Mouse (Mus musculus) monocyte, adult 5-6 weeks (primary cell): ENCODE data around the gene Psmd6. TPM values are rescaled to one million over a fixed set of nuclear protein-coding genes. Genes with fewer than 3 reads are reported as not detected.

Experiments
- ATAC-seq: fragments of 153-309, 156-312 bp; replicated peaks from 2 replicates; pipeline ENCODE4 v1.8.0; 2017; ENCODE audit warnings: mild to moderate bottlenecking; ENCODE audit not compliant: low TSS enrichment, insufficient number of reproducible peaks, severe bottlenecking, poor library complexity, low FRiP score
- total RNA-seq: library from RNA; stranded (forward); fragments of 200-1000, 200-491, 200-594 nt; gene quantifications from 3 replicates; pipeline ENCODE4 v1.2.3, GENCODE M21; 2017

Gene Psmd6
- 159 to 214 TPM (median 168 TPM) in 3 replicates for total RNA-seq

DNA sequence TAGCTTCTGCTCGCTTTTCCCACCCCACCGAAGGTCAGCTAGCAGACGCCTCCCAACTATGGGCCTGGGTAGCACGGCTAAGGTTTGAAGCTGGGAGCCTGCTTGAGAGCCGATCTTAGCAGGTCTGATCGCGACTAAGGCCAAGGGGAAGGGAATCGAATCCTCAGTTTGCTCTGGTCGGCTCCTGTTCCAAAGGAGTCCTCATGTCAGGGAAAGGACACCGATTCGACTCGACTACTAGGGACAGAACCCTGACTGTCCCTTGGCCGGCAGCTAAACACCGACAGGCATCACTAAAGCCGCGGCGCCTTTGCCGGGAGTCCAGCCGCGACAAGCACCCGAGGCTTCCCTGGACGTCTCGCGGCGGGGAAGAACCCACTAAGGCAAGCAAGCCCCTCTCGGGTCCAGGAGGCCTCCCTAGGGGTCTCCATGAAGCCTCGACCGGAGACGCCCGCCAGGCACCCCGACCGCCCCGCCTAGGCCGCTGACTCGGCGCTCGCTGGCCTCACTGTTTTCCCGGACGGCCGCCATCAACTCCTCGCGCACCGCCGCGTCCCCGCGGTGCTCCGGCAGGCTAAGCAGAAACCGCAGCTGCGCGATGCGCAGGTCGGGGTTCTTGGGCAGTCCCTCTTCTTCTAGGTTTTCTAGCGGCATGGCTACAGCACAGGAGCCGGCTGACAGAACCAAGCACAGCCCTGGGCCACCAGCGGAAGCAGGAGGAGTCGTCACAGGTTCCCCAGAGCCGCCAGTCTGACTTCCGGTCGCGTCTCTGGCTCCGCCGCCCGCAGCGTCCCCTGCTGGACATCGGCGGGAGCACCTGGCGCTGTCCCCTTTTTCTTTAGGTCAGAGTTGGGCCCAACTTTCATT is at the start of gene Psmd6:
TSS of gene Psmd6 (minus strand) at position 755 of the 867 bp plus-strand sequence.
- peak; percentile 98 for ATAC-seq

DNA sequence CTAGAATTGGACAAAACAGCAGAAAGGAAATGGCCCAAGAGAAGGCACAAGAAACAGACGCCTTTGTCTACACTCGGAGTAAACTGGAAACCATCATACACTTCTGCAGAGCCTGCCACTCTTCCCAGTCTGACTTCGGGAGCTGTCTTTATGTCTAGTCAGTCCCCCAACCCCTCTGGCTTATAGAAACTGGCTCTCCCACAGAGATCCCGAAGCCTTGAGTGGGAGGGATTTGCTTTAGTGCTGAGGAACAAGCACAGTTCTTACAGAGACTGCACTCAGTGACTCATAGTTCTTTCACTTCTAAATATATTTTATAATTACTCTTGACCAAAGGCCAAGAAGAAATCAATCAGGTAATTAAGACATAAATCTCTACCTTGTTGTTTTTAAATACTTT is 10.1 kb downstream of the Psmd6 start:
- no peak for ATAC-seq

DNA sequence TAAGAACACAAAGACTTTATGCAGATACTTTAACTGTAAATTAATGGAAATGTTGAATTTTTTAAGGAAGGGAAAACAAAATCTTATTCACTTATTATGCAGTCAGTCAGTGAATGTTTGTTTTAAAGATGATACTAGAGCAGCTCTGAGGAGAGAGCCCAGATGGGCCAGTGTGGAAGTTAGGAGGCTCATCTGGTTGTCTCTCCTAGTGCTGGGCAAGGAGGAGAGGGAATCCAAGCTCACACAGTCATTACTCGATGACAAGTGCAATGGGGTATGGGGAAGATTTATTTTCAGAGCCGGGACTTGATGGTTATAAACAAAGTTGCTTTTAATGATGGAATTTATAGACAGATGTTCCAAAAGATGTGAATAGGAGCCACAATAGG is 15.9 kb downstream of the Psmd6 start:
- ATAC-seq = no peak

DNA sequence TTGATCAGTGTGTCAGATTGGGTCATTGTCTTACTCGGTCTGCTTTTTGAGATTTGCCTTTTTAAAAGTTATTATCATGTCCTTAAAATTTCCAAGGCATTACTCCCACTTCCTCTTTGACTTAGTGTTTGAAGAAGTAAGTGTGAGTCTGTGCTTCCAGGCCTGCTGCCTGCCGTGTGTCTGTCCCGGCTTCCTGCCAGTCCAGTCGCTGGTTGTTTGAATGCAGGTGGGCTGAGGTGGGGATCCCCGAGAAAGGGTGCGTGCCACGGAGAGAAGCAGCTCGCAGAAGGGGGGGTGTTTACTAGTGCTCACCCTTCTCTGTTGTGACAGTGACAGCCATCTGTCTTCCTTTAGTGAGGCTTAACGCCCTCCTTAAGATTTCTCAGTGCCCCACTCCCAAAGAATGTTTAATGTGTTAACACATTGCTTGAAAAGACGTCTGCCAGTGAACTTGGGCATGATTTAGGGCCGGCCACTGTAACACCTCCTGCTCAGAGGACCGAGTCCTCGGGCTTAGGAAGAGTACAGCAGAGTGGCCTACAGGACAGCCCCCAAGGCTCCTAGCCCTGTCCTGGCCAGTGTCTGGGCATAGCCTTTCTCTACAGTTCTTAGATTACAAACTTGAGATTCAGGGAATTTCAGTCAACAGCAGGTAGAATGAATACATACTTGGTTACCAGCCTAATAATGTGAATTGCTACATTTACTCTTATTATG is 16.4 kb downstream of the Psmd6 start:
- ATAC-seq = no peak

DNA sequence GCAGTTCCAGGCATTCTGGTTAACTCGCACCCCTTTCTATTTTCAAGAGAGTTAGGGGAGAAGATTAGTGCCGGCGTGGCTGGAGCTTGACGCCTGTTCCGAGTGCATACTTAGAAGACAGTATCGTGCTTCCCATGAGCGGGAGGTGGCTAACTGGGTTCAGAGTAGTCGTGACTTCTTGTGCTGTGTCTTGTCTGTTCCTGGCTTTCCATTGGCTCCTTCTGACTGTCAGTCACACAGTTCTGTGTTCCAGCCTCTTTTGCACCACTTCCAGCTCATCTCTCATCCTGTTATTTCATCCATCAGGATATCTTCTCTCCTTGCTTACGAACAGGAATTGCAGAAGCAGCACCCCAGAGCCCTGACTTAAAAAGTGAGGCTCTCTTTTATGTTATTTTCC is 19.5 kb downstream of the Psmd6 start:
- ATAC-seq = no peak

DNA sequence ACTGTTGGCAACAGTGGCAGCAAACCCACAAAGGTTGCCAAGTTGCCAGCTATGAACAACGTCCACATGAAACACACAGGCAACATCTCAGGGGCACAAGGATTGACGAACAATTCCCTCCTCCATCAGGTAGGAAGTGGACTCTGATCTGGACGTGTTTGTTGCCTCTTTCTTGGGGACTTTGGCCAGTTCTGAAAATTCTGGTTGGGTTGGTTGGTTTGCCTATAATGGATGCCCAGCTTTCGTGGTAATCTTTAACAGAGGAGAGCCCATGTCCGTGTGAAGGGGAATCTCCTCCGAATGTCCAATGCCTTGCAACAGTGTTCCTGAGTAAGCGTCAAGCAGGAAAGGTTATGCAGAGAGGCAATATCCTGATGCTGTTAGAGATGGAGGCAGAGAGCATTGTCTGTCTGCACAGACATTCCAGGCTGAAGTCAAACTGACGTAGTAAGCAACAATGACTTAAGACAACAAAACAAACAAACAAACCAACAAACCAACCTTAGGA is 20.0 kb downstream of the Psmd6 start:
- ATAC-seq = no peak

DNA sequence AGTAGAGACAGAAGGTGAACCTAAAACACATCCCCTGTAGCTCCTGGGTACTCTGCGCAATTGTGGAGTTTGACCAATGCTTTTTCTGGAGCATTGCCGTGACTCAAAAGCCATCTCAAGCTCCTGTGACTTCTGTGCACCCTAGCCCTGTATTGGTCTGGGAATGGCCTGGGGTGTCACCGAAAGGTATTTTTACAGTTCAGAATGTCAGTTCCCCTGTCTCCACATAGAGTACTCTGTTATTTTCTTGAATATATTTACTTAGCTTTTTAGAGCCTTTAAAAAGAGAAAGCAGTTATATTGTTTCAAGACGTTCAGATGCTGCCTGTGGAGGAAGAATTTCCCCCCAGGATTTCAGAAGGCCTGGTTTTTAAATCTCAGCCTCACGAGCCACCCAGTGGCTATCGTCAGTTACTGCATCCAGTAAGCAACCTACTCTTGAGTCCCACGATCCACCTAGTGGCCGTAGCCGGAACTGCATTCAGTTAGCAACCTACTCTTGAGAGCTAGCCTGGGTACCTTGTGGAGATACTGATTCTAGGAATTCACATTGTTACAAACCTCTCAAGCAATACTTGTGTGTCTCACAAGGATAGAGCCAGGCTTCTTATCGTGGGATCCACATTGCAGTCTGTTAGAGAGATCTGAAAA is 22.3 kb downstream of the Psmd6 start:
- ATAC-seq = peak; percentile 95

DNA sequence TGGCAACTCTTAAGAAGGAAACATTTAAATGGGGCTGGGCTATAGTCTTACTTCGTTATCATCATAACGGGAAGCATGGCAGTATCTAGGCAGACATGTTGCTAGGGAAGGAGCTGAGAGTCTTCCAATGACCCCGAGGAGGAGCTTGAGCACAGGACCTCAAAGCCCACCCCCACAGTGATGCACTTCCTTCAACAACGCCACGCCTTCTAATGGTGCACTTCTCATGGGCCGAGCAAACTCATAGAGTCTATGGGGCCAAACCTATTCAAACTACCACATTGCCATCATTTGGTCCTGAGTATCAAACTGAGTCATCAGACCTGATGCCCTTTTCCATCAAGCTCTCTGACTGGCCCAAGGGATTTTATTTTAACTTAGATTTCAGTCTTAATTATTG is 30.2 kb downstream of the Psmd6 start:
- no peak for ATAC-seq

DNA sequence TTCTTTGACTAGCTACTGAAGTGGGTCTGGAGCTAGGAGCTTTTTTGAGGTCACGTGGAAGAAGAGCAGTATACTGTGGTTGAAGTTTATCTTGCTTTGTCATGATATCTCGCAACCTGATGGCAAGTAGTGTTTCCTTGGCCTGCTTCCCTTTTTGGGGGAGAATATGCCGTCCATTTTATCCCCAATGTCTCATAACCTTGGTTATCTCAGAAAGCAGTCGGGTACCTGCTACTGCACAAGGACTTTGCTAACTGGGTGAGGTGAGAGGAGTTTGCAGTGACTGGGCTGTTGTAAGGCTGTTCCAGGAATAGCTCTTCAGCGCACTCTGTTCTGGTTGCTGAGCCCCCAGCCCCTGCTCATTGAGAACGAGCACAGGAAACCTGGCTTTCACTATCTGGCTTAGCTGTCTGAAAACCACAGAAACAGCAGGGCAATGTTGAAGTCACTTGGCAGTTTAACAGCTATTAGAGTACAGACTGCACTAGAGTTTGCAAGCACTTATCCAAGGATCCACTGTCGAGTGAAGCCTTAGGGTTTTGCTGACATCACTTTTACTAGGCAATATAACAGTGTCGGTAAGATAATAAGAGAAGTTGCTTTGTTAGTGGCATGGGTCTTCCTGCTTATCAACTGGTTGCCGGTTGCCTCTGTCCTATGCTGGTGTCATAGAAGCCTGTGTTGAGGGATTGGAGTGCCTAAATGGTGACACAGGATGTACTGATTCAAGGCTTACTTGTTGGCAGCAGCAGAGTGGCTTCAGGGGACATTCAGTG is 32.6 kb downstream of the Psmd6 start:
- peak; percentile 66 for ATAC-seq

DNA sequence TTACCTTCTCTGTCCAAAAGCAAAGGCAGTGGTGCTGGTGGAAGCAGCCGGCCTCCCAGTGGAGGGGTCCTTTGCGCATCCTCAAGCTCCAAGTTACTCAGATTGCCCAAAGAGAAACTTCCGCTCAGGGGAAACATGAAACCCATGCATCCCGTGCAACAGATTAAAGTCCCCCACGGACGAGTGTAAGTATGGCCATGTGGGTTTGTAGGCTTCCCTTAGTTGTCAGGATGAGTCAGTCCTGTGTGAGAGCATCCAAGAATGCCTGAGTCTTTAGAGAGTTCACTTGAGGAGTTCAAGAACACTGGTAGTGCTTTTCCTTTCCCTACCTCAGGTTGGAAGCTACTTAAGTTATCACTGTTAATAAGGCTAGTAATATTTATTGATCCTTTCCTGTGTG is 33.4 kb downstream of the Psmd6 start:
- ATAC-seq = no peak; the same call in 1 of the 2 replicates

DNA sequence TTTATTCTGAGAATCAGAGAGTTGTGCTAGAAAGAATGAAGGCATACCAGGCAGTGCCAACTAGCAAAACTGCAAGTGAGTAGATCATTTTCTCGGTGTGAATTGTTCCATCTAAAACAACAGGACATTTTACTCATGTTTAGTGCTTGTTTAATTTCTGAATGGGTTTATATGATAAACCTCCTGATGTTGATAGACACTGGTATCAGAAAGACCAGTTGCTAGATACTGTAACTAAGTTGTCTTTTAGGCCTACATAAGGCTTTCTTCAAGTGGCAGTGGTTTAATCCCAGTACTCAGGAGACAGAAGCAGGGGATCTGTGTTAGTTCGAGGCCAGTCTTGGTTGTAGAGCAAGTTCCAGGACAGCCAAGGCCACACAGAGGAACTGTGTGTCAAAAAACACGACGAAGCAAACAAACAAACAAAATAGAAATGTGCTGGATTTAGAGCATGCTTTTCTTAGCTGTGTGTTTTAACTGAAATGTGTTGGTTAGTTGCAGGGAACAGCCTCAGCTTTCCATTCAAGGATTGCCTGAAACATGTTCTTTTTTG is 34.0 kb downstream of the Psmd6 start:
- no peak for ATAC-seq

DNA sequence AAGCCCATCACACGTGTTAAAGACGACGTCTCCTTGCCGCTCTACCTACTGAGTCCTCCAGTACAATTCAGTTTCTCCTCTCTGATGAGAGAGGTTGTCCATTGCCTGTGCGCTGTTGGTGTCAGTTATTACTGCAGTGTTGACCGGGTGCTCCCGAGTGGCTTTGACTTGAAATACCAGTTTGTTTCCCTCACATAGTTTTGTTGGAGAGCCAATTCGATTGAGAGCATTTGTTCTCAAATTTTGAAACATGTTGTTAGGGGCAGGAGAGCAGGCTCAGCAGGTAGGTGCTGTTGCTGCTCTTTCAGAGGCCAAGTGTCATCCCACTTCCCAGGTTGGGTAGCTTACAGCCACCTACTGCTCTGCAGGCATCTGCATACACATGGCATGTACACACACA is 37.0 kb downstream of the Psmd6 start:
- no peak for ATAC-seq

DNA sequence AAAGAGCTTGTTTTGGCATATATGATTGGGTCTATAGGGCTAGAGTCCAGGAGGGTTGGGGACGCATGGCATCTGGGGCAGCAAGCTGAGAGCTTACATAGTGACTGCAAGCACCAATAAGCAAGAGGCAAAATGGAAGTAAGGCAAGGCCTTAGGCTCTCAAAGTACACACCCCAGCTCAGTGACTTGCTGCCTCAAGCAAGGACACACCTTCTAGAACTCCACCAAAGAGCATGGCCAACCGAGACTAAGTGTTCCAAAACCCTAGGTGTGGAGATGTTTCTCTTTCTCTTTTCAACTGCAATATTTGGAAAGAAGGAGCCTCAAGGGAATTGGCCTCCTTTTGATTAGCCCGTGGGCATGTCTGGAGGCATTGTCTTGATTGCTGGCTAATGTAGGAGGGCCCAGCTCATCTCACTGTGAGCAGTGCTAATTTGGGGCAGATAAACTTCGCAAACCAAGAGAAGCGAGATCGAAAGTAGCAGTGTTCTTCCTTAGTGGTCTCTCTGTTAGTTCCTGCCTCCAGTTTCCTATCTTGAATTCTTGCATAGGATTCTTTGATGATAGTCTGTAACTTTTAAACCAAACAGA is 40.1 kb downstream of the Psmd6 start:
- no peak for ATAC-seq

DNA sequence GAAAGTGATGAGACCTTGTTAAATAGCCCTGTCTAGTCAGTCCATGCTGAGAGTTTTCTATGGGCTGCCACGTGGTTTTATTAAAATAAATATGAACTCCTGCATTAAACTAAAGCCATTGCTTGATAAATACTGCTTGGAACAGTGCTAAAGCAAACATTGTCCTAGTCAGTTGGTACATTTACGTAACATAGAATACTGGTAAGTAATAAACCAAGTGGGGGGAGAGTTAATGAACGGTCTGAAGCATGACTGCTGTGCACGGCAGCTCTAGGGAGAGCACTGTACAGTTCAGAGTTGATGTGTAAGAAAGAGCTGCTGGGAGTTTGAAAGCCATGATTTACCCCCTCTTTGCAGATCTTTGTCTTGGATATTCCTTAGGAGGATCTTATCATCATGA is 49.3 kb downstream of the Psmd6 start:
- ATAC-seq = no peak

DNA sequence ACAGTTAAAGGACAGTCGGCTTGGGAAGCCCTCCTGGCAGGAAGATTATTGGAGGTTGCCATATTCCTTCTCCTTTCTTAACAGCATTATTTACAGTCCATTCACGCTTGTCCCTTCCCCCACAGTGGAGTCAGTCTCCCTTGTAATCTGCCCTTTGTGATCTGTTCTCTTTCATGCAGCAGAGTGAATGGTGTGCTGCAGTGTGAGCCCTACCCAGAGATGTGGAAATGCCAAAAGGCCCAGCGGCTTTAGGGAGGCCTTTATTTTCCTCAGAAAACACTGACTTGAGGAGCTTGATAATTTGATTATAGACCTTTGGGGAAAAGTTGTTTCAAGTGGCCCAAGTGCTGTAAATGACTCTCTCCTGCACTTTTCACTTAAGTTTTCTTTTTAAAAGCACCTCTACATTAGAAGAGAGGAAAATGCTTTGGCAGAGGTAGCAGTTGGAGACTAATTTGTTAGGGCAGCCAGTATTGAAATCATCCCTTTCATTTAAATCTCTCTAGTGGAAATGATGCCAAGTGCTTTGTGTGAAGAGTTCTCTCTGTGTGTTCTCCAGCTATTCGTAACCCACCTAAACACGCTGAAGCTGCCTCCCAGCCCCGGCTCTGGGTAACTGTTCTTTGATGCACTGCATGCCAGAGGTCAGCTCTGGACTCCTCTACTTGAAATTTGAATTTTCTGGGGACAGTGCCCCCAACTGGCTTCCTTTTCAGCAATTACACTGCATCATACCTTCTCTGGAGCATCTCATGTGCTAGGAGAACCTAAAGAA is 50.1 kb downstream of the Psmd6 start:
- no peak for ATAC-seq

DNA sequence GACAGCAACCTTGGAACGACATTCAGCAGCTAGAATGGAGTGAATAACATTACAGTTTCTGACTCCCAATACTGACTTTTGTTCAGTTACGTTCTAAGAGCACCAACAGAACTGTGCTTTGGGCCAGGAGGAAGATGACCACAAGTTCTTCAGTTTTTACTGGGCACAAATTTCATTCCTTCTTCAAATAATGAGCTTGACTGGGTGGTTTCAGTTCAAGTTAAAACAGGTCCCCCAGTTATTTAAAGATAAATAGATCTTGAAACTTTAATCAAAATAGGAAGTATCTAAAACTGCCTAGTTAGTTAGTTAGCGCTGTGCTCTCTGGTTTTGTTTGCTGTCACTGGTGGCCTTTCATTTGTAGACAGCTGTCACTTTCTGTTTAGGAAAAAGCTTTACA is 52.2 kb downstream of the Psmd6 start:
- no peak for ATAC-seq

DNA sequence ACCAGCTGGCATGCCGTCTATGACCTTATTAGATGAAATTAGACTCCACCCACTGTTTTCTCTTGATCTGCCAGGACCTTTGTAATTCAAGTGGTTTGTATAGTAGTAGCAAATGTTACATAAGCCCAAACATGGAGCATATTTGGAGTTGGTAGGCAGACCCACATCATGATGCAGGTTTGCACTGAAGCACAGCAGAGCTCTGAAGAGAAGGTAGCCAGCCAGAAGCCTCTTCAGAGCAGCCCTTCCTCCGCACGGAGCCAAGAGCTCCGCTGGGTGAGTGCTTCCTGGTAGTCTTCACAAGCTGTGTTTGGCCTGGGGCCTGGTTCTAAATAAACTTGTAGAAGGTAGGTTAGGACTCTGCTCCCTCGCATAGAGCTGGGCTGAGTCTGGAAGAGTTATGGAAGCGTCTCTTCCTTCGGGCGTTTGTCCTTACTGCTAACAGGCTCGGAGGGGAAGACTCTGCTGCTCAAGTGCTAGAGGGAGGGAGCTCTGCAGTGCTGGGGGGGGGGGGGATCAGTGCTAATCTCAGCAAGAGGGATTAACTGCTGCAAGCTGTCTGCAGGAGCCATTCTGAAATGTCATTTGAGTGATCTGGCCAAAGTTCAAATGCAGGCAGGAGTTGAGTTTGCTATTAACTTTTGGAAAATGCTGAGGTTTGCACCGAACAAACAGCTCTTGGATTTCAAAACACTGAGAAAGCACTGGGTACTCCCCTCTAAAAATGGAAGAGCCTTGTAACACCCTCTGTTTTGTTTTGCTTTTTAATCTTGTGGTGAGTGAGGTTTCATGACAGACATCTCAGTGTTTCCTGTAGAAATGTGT is 52.9 kb downstream of the Psmd6 start:
- peak; percentile 37; the same call in 1 of the 2 replicates for ATAC-seq
